Mouse (Mus musculus) neural tube, embryonic 11.5 days (tissue): ENCODE results near the gene Mbtd1. TPM values are rescaled to one million over a fixed set of nuclear protein-coding genes. Genes with fewer than 3 reads are reported as not detected.
"Not testable (repeated sequence)": the region's sequence is repeated elsewhere in the genome, so short reads cannot be mapped to it uniquely, and the experiment has no call there.

Experiments used
- ATAC-seq: fragments of 200-750 bp; cut with Nextera tagmentation; 2 replicates; pipeline ENCODE4 v1.8.0; 2017; ENCODE audit warnings: moderate number of reproducible peaks, mild to moderate bottlenecking, moderate TSS enrichment, moderate library complexity; ENCODE audit not compliant: insufficient read depth, low FRiP score, low TSS enrichment
- DNase-seq: peaks from one replicate; pipeline ENCODE4 v3.0.0-alpha.2; 2015; ENCODE audit warnings: low spot score
- H3K27ac ChIP-seq: fragments of 300-500 bp; sonication (generic); 2 replicates; pipeline ENCODE4 v1.5.1; 2014; ENCODE audit warnings: low read depth, mild to moderate bottlenecking, low read length
- H3K27me3 ChIP-seq: fragments of 300-500 bp; sonication (generic); 2 replicates; pipeline ENCODE4 v1.6.1; 2014; ENCODE audit warnings: mild to moderate bottlenecking, low read length, mixed read lengths; ENCODE audit not compliant: control insufficient read depth, insufficient read depth
- H3K36me3 ChIP-seq: fragments of 300-500 bp; sonication (generic); 2 replicates; pipeline ENCODE4 v1.6.1; 2014; ENCODE audit warnings: mild to moderate bottlenecking, low read length, moderate library complexity, mixed read lengths; ENCODE audit not compliant: control insufficient read depth, insufficient read depth
- H3K4me1 ChIP-seq: fragments of 300-500 bp; sonication (generic); 2 replicates; pipeline ENCODE4 v1.6.1; 2014; ENCODE audit warnings: low read length, mixed read lengths; ENCODE audit not compliant: control insufficient read depth, insufficient read depth
- H3K4me2 ChIP-seq: fragments of 300-500 bp; sonication (generic); 2 replicates; pipeline ENCODE4 v1.6.1; 2014; ENCODE audit warnings: low read depth, mild to moderate bottlenecking, moderate library complexity
- H3K4me3 ChIP-seq: fragments of 300-500 bp; sonication (generic); 2 replicates; pipeline ENCODE4 v1.5.1; 2014; ENCODE audit warnings: low read depth, low read length
- H3K9ac ChIP-seq: fragments of 300-500 bp; sonication (generic); 2 replicates; pipeline ENCODE4 v1.6.1; 2014; ENCODE audit warnings: mild to moderate bottlenecking, low read length
- H3K9me3 ChIP-seq: fragments of 300-500 bp; sonication (generic); 2 replicates; pipeline ENCODE4 v1.6.1; 2016; ENCODE audit warnings: low read length; ENCODE audit not compliant: control insufficient read depth
- WGBS: fragments of 180-500 bp; shearing (Covaris S2); extraction: QIAGEN DNeasy Blood & Tissue Kit; methylation state at CpG from one replicate; pipeline ENCODE4 v1.1.7; 2014; 5-methylcytosine and 5-hydroxymethylcytosine counted together
- polyA plus RNA-seq: library from polyadenylated mRNA; unstranded; fragments of >200 nt; fragmentation: Nextera tagmentation; extraction: Ambion mirVana; gene quantifications from 2 replicates; pipeline ENCODE4 v1.2.1, GENCODE M21; 2014

The Mbtd1 gene
- polyA plus RNA-seq, 1 experiment from 2014 or later, result 29.5 TPM

- H3K9me3 ChIP-seq, H3K4me3 ChIP-seq, H3K4me2 ChIP-seq, H3K4me1 ChIP-seq, H3K36me3 ChIP-seq, H3K27me3 ChIP-seq, DNase-seq, ATAC-seq, H3K9ac ChIP-seq, H3K27ac ChIP-seq: not testable (repeated sequence)
- WGBS, result 91% methylated on average over 2 of the region's 2 CpGs
Observed at GRCm38 (mm10) chr11:93915019-93915418, 29.4 kb downstream of the Mbtd1 start.

GRCm38 (mm10) chr11:93929106-93929505, 43.5 kb downstream of the Mbtd1 start:
- Histone ChIP-seq H3K36me3 (peaks cover 11% of the 10 kb centered on the region), H3K27ac (no peak overlapping the region), H3K4me3 (no peak overlapping the region), H3K4me1 (no peaks in the 10 kb centered on the region), H3K9me3 (no peaks in the 10 kb centered on the region), H3K9ac (no peak overlapping the region), H3K4me2 (no peak overlapping the region), H3K27me3 (no peaks in the 10 kb centered on the region)
- no peak for DNase-seq
- no peak for ATAC-seq

- Histone ChIP-seq H3K9me3 (no peaks in the 10 kb centered on the region), H3K4me2 (no peak overlapping the region), H3K27me3 (no peaks in the 10 kb centered on the region), H3K9ac (no peak overlapping the region), H3K27ac (no peak overlapping the region), H3K36me3 (0 out of 2 replicates have a peak, but pooled peaks cover 2% of the 10 kb centered on the region), H3K4me1 (no peaks in the 10 kb centered on the region), H3K4me3 (no peak overlapping the region)
- 93% methylated on average over 2 of the region's 2 CpGs for WGBS
- DNase-seq (no peak), ATAC-seq (no peak)
Observed at GRCm38 (mm10) chr11:93940906-93941305, 55.3 kb downstream of the Mbtd1 start.

- WGBS, result 79% methylated on average over 3 of the region's 3 CpGs
Observed at GRCm38 (mm10) chr11:93944986-93945385, 59.3 kb downstream of the Mbtd1 start.

GRCm38 (mm10) chr11:93948887-93949567, 63.4 kb downstream of the Mbtd1 start:
- DNase-seq (no peak), ATAC-seq (no peak)
- H3K27me3 ChIP-seq, result no peaks in the 10 kb centered on the region
- H3K4me3 ChIP-seq, result no peak overlapping the region
- H3K9me3 ChIP-seq, result no peaks in the 10 kb centered on the region
- no peak overlapping the region for H3K27ac ChIP-seq
- no peak overlapping the region for H3K9ac ChIP-seq
- WGBS, result 89% methylated on average over 9 of the region's 9 CpGs
- no peak overlapping the region for H3K4me2 ChIP-seq
- peaks cover 7% of the 10 kb centered on the region for H3K36me3 ChIP-seq
- no peaks in the 10 kb centered on the region for H3K4me1 ChIP-seq

More at GRCm38 (mm10) chr11:93944986-93945385, 59.3 kb downstream of the Mbtd1 start:
- Histone ChIP-seq H3K36me3 (peaks cover 7% of the 10 kb centered on the region), H3K27me3 (no peaks in the 10 kb centered on the region), H3K4me3 (no peak overlapping the region), H3K4me2 (no peak overlapping the region), H3K9me3 (no peaks in the 10 kb centered on the region), H3K9ac (no peak overlapping the region), H3K27ac (no peak overlapping the region), H3K4me1 (no peaks in the 10 kb centered on the region)
- no peak for ATAC-seq
- DNase-seq, result no peak

GRCm38 (mm10) chr11:93950045-93950444, 64.4 kb downstream of the Mbtd1 start:
- 100% methylated on average over 1 of the region's 1 CpGs for WGBS
- peaks cover 7% of the 10 kb centered on the region for H3K36me3 ChIP-seq
- H3K9ac ChIP-seq, result no peak overlapping the region
- DNase-seq (no peak), ATAC-seq (no peak)
- H3K4me2 ChIP-seq, result no peak overlapping the region
- H3K4me1 ChIP-seq, result peaks cover 5% of the 10 kb centered on the region; the same call in 1 of the 2 replicates
- H3K27me3 ChIP-seq, result no peaks in the 10 kb centered on the region
- no peaks in the 10 kb centered on the region for H3K9me3 ChIP-seq
- no peak overlapping the region for H3K27ac ChIP-seq
- H3K4me3 ChIP-seq, result no peak overlapping the region

GRCm38 (mm10) chr11:93952376-93952775, 66.7 kb downstream of the Mbtd1 start:
- Histone ChIP-seq H3K4me3 (no peak overlapping the region), H3K27me3 (no peaks in the 10 kb centered on the region), H3K9me3 (no peaks in the 10 kb centered on the region), H3K4me1 (peaks cover 6% of the 10 kb centered on the region; the same call in 1 of the 2 replicates), H3K4me2 (no peak overlapping the region), H3K27ac (no peak overlapping the region), H3K9ac (no peak overlapping the region), H3K36me3 (peaks cover 7% of the 10 kb centered on the region)
- WGBS, result 71% methylated on average over 5 of the region's 5 CpGs
- ATAC-seq (no peak), DNase-seq (no peak)

GRCm38 (mm10) chr11:93954738-93955255, 69.1 kb downstream of the Mbtd1 start:
- no peak for DNase-seq
- Histone ChIP-seq H3K4me2 (peak overlapping the region; percentile 91), H3K4me3 (peak overlapping the region; percentile 63), H3K27me3 (no peaks in the 10 kb centered on the region), H3K9me3 (no peaks in the 10 kb centered on the region), H3K27ac (peak overlapping the region; percentile 76; the same call in 1 of the 2 replicates), H3K9ac (peak overlapping the region; percentile 72), H3K36me3 (peaks cover 11% of the 10 kb centered on the region; the same call in 1 of the 2 replicates), H3K4me1 (peaks cover 6% of the 10 kb centered on the region; the same call in 1 of the 2 replicates)
- 53% methylated on average over 13 of the region's 13 CpGs for WGBS
- peak; percentile 5; the same call in 1 of the 2 replicates for ATAC-seq
